Mouse (Mus musculus) olfactory bulb, adult 2 months (tissue): Measurements from ENCODE around the gene Prdm11.

Source experiments
- CTCF ChIP-seq: fragments of 200-500 bp; IDR thresholded peaks from 2 replicates; pipeline ENCODE4 v1.5.1; 2012; ENCODE audit warnings: low read depth, mild to moderate bottlenecking, low read length, moderate library complexity; ENCODE audit not compliant: insufficient read depth
- POLR2A ChIP-seq: fragments of 200-500 bp; IDR thresholded peaks from 2 replicates; pipeline ENCODE4 v1.6.1; 2012; ENCODE audit warnings: mild to moderate bottlenecking, low read depth, low read length, moderate library complexity; ENCODE audit not compliant: insufficient read depth

DNA sequence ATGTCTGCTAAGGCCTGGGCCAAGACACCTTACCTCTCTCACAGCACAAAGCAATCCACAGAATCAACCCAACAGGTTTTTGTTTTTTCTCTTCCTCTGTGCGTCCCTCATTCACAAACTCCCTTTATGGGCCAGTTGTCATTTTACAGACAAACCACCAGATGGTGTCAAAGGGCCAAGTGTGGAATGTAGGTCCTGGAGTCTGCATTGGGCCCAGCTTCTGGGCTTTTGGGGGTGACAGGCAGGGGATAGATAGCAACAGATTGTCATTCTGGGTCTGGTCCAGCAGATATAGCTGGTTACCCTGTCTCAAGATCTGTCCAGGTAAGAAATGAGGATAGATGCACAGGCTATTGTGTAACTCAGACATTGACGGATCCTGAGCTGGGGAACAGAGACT lies 23.0 kb upstream of the Prdm11 start:
- TF ChIP-seq CTCF (no peak), POLR2A (no peak)
